Mouse (Mus musculus) hindlimb bud, embryonic 11.5 days (tissue): ENCODE measurements around the gene Casc3.

Experiments
- DNase-seq: peaks from one replicate; pipeline ENCODE4 v3.0.0-alpha.2; 2012; ENCODE audit warnings: low read depth, low spot score; ENCODE audit errors: extremely low spot score

The Casc3 gene

DNA sequence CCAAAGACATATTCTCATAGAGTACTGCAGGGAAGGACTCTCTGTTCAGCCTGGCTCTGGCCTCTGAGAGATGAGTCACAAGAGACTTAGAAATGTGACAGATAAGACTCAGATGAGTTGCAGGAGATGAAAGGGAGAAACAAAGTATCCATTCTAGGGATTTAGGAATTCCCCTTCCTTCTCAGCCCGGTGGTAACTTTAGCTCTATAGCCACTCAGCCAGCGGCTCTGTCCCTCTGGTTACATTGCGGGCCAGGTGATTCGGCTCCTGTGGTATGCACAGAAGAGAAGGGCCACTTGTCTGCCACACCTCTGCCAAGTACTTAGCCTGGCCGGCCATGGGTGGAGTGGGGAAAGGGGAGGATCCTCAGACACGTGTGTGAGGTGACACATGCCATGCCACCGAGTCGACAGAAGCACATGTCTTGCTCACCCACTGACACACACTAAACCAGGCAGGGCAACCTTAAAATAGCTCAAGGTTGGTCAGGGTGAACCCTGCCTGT lies 32.0 kb upstream of the Casc3 start:
- no peak for DNase-seq

DNA sequence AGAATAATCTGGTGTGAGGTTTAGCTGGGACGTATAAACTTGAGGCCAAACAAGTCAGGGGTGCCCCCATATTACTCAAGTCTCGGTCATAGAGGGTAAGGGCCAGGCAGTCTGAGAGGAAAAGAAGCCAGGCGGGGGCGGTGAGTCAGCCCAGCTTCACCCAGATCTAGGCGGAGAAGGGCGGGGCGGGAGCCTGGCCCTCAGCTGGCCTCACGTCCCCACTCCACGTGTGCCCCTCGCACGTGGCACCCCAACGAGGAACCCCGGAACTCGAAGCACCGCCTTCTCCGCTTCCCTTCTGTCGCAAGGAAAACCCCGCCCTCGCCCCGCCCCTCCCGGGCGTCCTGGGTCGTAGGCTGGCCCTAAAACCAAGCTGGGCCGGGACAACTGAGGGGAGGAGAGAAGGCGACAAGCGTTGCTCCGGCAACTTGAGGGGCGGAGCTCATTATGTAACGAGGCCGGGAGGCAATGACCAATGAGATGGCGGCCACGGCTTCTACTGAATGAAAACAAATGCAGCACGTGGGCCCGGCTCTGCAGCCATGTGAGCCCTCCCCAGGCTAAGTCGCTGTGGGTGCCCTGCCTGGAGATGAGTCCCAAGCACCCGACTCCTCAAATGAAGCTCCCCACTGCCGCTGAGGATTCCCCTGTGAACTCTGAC lies 30.9 kb upstream of the Casc3 start:
- DNase-seq, result no peak

DNA sequence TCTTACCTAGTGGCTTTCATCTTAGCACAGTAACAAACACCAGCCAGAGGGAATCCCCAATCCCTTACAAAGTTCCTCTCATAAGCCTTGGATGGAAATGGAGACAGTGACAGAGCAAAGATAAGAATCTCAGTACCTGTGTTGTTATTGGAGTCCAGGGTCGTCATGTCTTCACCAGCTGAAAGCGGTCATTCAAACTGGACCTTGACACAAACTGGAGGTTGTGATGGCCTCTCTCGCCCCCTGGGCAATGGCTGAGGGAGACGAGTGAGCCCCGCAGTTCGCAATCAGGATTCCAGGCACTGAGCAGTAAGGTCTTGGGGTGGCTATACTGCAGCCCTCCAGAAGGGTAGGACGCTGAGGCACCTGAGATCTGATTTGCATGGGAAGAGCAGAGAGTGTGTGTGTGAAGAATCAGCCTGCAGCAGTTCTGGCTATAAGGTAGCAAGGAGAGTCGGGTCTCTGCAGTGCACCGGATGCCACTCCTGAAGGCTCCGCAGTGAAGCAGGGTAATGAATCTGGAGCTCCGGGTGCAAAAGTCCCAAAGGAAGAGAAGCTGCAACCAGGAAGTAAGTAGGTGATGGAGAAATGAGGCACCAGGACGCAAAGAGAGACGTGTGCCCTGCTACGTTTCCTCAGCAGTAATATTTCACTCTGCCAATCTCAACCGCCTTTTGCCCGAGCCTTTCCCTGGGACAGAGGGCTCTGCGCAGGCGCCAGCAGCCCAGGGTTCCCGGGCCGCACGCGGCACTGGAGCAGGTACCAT lies 29.9 kb upstream of the Casc3 start, which contains the start of gene Nr1d1:
Nr1d1 (minus strand) TSS at position 752 of the 766 bp plus-strand sequence.
- no peak for DNase-seq

DNA sequence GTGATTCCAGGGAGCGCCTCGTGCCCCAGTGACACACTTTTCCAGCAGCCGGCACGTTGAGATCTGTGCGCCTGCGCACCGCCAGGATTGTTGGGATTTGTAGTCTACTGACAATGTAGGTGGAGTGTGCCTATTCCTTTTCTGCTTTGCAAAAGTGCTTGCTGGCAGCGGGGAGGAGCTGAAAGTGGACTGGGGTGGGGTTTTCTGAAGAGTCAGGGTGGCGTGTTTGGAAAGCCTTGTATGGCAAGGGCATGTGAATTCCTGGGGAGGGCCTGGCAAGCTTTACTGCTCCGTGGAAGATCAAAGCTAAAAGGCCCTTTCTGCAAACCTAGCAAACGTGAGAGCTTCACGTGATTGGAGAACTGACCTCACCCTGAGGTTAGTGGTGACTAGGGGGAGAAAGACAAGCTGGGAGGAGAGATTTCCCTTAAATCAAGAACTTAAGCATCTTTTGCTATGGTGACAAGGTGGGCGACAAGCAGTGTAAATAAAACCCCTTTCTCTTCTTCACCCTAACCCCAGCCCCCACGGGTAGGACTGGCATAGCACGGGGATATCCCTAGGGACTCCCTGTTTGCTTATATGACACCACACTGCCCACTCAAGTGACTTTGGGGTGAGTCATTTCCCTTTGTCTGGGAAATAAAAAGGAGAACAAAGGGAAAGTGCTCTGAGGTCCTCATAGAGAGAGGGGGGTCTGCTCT lies 29.2 kb upstream of the Casc3 start:
- no peak for DNase-seq

DNA sequence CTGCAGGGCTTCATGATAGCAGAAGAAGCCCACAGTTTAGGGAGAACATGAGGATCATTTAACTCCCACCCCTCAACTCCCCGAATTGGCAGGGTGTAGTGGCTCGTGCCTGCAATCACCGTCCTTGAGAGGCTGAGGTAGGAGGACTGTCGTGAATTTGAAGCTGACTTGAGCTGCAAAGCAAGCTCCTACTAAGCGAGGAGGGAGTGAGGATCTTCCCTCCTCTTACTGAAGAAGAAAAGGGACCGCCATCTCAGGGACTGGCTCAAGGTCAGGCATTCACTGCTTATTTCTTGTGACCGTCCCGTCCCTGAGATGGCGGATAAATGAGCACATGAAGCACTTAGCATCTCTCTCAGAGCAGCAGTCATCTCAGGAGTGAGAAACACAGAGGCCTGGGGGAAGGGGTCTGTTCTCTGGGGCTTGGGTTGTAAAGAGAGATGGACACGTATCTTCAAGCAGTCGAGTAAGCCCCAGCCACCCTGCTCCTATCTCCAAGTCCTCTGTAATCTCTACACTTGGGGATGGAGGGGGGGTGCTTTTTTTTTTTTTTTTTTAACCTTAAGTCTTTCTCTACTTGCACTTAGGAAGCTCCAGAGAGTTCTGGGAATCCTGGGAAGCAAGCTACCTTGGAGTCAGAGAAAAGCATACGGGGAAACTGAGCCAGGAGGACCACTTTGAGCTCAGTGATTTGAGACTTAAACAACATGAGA lies 28.5 kb upstream of the Casc3 start:
- no peak for DNase-seq

DNA sequence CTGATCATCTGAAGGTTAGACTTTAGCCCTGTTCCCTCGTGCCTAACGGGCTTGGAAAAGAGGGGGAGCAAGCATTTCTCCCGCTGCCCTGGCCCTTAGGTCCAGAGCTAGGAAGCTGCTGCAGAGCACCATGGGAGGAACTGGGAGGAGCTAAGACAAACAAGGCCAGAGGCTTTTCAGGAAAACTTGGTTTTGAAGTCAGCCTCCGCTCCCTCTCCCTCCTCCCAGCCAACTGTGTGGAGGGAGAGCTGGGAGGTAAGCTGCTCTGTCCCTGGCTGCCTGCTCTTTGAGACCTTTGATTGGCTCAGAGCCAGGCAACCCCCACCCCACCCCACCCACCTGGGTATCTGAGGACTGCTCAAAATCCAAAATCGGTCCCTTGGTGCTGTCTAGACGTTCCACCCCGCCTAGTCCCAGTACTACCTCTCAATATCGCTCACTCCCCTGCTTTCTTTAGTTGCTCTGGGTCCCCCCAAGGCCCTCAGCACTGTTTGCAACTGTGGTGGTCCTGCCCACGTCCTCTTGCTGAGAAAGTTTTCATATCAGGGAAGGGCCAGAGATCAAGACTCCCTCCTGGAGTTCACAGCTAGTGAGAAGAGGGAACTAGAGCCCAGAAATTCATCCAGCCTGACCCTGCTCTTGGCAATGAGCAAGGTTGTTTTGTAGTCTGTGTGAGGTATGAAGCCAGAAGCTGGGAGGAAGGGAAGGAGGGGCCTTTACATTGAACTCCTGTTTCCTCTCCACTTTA lies 27.7 kb upstream of the Casc3 start:
- DNase-seq, result no peak

DNA sequence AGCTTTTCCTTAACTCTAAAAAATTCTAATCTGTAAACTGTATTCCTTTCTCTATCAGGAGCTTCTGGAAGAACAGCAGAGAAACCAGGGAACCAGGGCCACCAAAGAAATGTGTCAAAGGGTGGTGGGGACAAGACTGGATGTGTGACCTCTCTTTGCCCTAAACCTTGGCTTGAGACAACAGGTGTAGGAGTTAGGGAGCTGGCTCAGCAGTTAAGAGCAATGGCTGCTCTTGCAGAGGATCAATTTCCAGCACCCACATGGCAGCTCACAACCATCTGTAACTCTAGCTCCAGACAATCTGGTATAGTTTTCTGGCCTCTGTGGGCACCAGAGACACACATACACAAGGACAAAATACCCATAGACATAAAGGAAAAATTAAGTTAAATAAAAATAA lies 26.8 kb upstream of the Casc3 start:
- no peak for DNase-seq

DNA sequence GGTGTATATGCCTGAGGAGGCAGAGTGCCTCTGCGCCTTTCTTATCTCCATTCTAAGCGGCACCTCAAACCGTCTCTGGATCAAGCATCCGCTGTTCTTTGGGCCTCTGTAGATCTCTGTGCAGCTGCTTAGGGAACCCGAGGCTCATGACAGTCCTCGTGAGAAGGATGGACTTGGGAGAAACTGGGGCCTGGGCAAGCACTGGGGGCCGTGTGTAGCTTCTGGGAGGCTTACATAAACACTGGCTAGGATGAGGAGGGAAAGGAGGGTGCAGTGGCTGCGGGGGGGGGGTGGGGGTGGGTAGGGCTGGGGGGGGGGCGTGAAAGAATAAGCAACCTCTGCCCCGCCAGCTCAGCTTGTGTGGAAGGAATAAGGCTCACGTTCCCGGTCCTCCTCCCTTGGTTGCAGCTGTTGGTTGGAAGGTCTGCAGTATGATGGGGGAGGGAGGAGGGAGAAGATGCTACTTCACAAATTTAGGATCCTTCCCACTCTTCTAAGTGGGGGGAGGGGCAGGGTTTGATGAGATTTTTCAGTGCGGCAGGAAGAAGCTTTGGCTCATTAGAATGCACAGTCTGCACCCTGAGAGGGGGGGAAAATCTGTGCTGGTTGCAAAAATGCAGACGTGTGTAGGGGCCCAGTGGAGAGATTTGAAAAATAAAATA lies 22.7 kb upstream of the Casc3 start:
- no peak for DNase-seq

DNA sequence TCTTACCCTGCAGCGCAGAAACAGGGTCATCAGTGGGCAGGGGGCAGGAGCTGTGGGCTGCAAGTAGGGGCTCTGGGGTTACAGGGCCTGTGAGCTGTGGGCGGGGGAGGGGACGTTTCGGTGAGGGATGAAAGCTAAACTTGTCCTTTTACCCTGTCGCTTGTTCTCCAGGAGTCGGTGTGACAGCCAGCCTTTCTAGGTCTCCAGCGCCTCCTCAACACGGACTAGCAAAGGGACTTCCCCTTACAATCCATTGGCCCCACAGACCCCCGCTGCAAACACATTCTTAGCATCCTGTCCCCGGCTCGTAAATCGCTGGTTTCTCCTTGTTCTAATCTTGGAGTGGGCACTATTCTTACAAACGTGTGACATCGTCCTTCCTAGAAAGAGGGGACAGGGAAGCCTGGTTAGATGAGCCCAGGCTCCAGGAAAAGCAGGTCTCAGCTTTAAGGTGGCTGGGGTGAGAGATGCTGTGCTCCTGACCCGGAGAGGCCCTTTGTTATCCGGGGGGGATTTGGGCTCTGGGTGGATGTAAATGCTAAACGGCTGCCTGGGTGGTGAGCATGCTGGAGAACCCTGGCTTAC lies 22.0 kb upstream of the Casc3 start:
- DNase-seq, result no peak

DNA sequence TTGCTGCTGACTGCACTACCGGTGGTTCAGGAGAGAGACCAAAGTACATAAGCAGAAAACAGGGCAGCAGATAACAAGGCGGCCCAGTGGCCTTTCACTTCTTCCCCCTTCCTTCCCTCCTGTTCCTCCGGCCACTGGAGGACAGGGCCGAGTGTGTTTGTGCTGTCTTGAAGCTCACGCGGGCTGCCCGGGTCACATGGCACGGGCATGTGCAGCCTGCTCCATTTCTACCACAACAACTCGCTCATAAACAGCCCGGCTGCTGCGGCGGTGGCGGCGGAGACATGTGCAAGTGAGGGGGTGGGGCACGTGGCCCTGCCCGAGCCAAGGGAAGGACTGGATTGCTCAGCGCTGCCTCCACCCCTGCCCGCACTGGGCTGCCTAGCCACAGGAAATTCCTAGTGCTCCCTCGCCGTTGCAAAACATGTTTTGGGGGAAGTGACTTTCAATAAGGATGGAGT lies 21.4 kb upstream of the Casc3 start:
- no peak for DNase-seq

DNA sequence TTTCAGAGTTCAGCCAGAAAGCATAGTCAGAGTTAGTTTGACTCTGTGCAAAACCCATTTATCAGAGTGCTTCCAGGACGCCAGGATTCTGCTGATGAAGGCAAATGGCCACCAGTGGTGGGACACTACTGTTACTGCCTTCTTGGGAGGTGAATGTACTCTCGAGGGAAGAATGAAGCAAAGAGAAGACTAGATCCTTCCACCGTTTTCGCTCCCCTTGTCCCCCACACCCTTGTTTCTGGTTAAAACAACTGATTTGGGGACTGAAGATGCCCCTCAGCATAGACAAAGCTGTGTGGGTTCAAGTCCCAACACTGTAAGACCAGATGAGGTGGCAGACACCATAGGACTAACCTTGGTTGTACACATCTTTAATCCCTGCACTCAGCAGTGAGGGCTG lies 20.6 kb upstream of the Casc3 start:
- no peak for DNase-seq

DNA sequence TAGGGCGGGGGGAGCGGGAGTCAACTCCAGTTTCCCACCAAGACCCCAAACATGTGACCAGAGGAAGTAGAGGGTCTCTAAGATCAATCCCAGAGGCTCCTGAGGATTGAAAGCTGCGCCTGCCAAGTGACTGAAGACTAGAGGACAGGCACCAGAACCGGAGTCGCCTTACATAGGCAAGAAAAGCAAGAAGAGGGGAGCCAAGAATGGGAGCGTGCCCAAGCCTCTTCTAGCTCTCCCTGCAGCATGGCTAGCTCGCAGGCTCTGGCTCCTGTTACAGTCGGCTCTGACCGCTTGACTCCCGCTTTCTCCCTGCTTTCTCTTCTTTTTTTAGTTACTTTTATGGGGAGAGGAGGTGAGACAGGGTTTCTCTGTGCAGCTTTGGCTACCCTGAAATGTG lies 19.5 kb upstream of the Casc3 start:
- DNase-seq, result no peak

DNA sequence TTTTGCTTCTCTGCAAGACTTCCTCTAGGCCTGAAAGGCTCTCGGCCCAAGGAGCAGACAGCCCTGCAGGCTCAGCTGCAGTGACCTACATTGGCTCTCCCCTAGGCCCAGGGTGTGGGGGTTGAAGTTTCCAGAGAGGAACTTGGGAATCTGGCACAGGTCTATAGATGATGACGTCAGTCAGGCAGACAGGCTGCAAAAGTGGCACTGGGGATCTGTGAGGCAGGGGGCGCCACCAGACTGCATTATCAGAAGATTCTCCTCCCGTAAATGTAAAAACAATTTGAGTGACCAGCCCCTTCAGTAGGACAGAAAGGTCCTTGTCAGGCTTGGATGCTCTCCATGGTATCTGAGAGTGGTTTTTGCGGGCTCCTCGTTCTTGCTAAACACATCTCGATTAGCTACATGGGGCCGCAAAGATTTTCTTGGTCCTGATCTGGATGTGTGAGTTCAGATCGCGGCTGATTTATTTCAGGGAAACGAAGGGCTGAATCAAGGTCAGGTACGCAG lies 18.9 kb upstream of the Casc3 start:
- DNase-seq, result no peak

DNA sequence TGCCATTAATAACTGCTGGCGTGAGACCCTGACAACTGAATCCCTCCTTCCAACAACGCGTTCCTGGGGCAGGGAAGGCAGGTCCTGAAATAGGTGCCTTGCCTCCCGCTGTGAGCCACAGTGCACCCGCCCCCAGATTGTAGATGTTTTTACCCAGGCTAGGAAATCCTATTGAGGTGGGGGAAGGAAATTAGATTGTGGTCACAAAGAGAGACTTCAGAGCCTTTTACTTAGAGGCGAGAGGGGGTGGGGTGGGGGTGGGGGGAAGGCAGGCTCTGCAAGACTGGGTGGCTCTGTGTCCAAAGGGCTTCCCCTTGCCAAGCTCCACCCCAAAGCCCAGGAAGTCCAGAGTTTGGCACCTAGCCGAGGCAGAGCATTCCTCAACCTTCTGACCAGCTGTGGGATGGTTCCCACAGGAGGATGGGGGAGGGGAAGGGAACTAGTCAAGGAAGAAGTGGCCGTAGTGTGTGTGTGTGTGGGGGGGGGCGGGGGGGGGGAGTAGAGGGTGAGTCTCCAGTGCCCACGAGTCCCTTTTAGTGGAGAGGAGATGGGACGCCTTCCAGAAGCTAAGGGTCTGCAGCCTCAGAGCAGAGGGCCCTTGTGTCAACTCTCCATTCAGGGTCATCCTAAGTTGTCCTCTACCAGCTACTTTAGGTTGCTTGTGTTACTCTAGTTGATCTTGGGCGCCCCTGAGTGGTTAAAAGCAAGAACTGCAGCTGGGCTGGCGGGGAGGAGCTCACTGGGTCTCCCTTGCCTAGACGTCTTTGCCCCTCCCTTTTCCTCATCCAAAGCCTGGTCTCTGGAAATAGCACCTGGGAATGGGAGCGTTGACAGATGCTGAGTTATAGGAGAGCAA lies 18.1 kb upstream of the Casc3 start:
- no peak for DNase-seq

DNA sequence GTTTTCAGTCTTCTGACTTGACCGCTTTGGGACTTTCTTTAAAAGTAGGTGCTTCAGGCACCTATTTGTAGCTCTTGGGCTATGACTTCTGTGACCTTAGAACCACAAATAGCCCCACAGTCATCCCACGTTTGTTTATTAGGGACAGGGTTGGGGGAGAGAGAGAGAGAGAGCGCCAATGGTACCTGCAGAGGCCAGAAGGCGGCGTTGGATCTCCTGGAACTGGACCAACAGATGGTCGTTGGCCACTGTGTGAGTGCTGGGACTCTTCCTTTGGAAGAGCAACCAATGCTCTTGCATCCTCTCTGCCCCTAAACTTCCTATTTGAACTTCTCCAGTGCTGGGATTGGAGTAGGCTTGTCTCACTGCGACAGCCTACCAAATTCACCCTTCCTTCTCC lies 17.5 kb upstream of the Casc3 start:
- DNase-seq, result no peak

DNA sequence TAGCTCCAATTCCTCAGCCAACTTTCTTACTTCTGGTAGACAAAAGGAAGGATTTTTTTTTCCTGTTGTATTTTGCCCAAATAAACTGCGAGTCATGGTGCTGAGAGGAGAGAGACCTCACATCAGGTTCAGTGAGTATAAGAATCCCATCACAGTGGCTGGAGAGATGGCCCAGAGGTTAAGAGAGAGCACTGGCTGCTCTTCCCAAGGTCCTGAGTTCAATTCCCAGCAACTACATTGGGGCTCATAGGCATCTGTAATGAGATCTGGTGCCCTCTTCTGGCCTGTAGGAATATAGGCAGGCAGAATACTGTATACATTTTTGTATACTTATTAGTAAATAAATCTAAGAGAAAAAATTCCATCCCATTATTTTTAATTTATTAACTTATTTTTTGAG lies 17.0 kb upstream of the Casc3 start:
- no peak for DNase-seq

DNA sequence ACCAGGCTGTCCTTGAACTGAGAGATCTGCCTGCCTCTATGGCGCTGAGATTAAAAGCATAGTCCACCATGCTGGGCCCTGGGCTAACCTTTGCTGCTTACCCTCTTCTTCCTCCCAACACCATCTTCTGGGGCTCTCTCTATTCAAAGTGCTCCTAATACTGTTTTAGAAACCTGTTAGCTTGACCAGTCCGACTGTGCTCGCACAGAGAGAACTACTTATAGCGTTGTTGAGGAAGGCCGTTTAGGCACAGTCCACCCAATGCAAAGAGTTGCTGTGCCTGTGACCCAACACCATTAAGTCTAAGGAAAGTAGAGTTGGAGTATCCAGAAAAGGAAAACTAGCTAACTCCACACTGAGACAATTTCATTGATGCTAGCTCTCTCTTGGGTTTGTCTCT lies 16.6 kb upstream of the Casc3 start:
- no peak for DNase-seq

DNA sequence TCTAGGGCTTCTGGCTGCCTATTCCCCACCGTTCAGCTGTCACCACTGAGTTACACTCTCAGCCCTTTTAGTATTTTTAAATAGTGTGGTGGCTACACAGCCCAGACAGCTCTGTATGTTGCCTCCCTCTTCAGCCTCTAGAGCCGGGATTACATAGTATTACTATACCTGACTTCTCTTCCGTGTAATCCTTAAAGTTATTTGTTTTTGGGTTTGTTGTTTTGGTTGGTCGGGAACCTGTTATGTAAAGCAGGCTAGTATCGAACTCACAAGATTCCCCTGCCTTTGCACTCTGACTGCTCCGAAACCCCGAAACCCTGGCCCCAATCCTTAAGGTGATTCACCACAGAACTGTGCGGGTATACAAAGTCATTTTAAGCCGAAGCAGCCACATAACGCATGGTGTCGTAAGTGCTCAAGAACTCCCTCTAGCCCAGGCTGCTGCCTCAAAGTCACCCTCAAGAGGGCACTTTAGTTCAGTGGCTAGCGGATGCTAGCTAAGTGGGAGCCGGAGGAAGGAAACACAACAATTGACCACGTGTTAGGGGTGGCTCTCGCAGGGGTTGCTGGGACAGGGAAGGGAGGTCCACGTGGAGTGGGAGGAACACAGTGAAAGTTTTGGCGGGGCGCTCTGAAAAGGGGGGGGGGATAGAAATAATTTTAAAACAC lies 16.0 kb upstream of the Casc3 start:
- DNase-seq, result no peak
